Mouse (Mus musculus): Measurements from ENCODE around the gene Matn3.

- TF ChIP-seq POLR2A (IDR thresholded peaks at IDR 0.05; ENCODE audit: low read depth, low read length): no peak
- TF ChIP-seq CTCF (IDR thresholded peaks at IDR 0.05; ENCODE audit: extremely low read depth, insufficient read length, insufficient replicate concordance, low read depth, low read length): no peak
Observed at GRCm38 (mm10) chr12:8923603-8924002, 24.1 kb upstream of the Matn3 start.

Data from small intestine, adult 2 months (tissue).